Comparison of ENCODE assay signal across 28 mouse cellular contexts in genomic region chr19:57091278-57091677, GRCm38 (mm10).
DNase-seq lines count a peak whose midpoint lies in the region; ATAC-seq and TF ChIP-seq lines count a peak whose summit lies in the region.
"Had no signal": no experiment of that assay in that cellular context is flagged by ENCODE, and none has a peak within 500 bp of the region (broad histone marks: within the 10 kb centered on the region; RNA-seq: fewer than 3 reads in every experiment).

No protein-coding gene starts in this region.

- no peak overlapping the region for H3K9ac ChIP-seq in heart, adult 2 months (ENCODE audit: low read depth, low read length)
- H3K9ac ChIP-seq in hindbrain, embryonic 15.5 days = no peak overlapping the region
- no peak overlapping the region for H3K9ac ChIP-seq in hindbrain, embryonic 12.5 days
- H3K9ac ChIP-seq: forebrain, embryonic 13.5 days; hindbrain, embryonic 13.5 days had no signal

- no peak overlapping the region for H3K4me2 ChIP-seq in hindbrain, embryonic 15.5 days
- H3K4me2 ChIP-seq in hindbrain, embryonic 12.5 days (replicated peaks) = no peak overlapping the region
- H3K4me2 ChIP-seq: forebrain, embryonic 13.5 days; heart, embryonic 11.5 days; hindbrain, embryonic 13.5 days had no signal

- peaks cover 47% of the 10 kb centered on the region for H3K36me3 ChIP-seq in heart, adult 2 months (ENCODE audit: control insufficient read depth, insufficient read depth, low read length)
- no peaks in the 10 kb centered on the region for H3K36me3 ChIP-seq in hindbrain, embryonic 15.5 days
- H3K36me3 ChIP-seq in hindbrain, embryonic 12.5 days = no peaks in the 10 kb centered on the region
- H3K36me3 ChIP-seq: forebrain, embryonic 10.5 days; G1E had no signal

- no peaks in the 10 kb centered on the region for H3K27me3 ChIP-seq in heart, adult 2 months (ENCODE audit: control insufficient read depth, insufficient read depth, low read length)
- no peaks in the 10 kb centered on the region for H3K27me3 ChIP-seq in hindbrain, embryonic 15.5 days
- no peaks in the 10 kb centered on the region for H3K27me3 ChIP-seq in hindbrain, embryonic 12.5 days
- H3K27me3 ChIP-seq: forebrain, embryonic 13.5 days; hindbrain, embryonic 13.5 days; Patski had no signal

- no peak for TF ChIP-seq CTCF in heart, adult 2 months (IDR thresholded peaks at IDR 0.05)
- no peak for TF ChIP-seq CTCF in olfactory bulb, adult 2 months (IDR thresholded peaks at IDR 0.05; ENCODE audit: insufficient read depth, low read depth, low read length)

- H3K79me2 ChIP-seq in heart, adult 2 months (replicated peaks; ENCODE audit: control insufficient read depth, insufficient read depth, low read length) = no peaks in the 10 kb centered on the region; the same call in 1 of the 2 replicates

- 37% methylated on average over 7 of the region's 7 CpGs for WGBS in heart, adult 2 months
- WGBS in hindbrain, embryonic 15.5 days = 60% methylated on average over 7 of the region's 7 CpGs
- 64% methylated on average over 7 of the region's 7 CpGs for WGBS in hindbrain, embryonic 12.5 days
- 68% methylated on average over 7 of the region's 7 CpGs for WGBS in olfactory bulb, adult 2 months

- TF ChIP-seq POLR2A in heart, adult 2 months (IDR thresholded peaks at IDR 0.05; ENCODE audit: insufficient read depth, low read depth, low read length) = no peak
- TF ChIP-seq POLR2A in olfactory bulb, adult 2 months (IDR thresholded peaks at IDR 0.05; ENCODE audit: insufficient read depth, low read depth, low read length) = no peak

- H3K4me1 ChIP-seq in heart, adult 2 months (ENCODE audit: control insufficient read depth, insufficient read depth, low read length) = peaks cover 26% of the 10 kb centered on the region
- no peaks in the 10 kb centered on the region for H3K4me1 ChIP-seq in hindbrain, embryonic 15.5 days (replicated peaks)
- H3K4me1 ChIP-seq in hindbrain, embryonic 12.5 days = no peaks in the 10 kb centered on the region; the same call in 1 of the 2 replicates
- peaks cover 30% of the 10 kb centered on the region for H3K4me1 ChIP-seq in brown adipose tissue, adult 24 weeks (ENCODE audit: control insufficient read depth, insufficient read depth, insufficient read length, low read length)
- H3K4me1 ChIP-seq in olfactory bulb, adult 2 months (ENCODE audit: control insufficient read depth, insufficient read depth, low read length) = peaks cover 19% of the 10 kb centered on the region
- H3K4me1 ChIP-seq: hindbrain, embryonic 13.5 days had no signal

- no peak for DNase-seq in heart, adult 2 months
- no peak for DNase-seq in heart, postnatal 14 days
- no peak for DNase-seq in urinary bladder, adult 2 months (ENCODE audit: low spot score)
- no peak for DNase-seq in natural killer cell, adult 2 months (ENCODE audit: low spot score in 2 of 2)
- DNase-seq: adrenal gland, postnatal 10 days; adrenal gland, postnatal 36 days; B cell, adult 2 months; cerebellum, adult 11 months; cerebellum, adult 2 months; cerebellum, adult 9-11 months; cerebellum, postnatal 25 days; embryo, embryonic 11 days; gastrocnemius, postnatal 14 days; heart, adult 18-20 months; heart, postnatal 10 days; heart, postnatal 4 days had no signal

- no peaks in the 10 kb centered on the region for H3K9me3 ChIP-seq in hindbrain, embryonic 15.5 days
- no peaks in the 10 kb centered on the region; the same call in 1 of the 2 replicates for H3K9me3 ChIP-seq in hindbrain, embryonic 12.5 days (replicated peaks)
- H3K9me3 ChIP-seq: G1E; hindbrain, embryonic 13.5 days had no signal

- 0 out of 2 replicates have a peak, but pooled peaks have one; percentile 33 for TF ChIP-seq EP300 in heart, adult 2 months (IDR thresholded peaks at IDR 0.05; ENCODE audit: insufficient read depth, low read depth, low read length)

- H3K27ac ChIP-seq in heart, adult 2 months = peak overlapping the region; percentile 72
- H3K27ac ChIP-seq in hindbrain, embryonic 15.5 days (replicated peaks) = 0 out of 2 replicates have a peak overlapping the region, but pooled peaks have one; percentile 1
- H3K27ac ChIP-seq in hindbrain, embryonic 12.5 days = no peak overlapping the region
- peak overlapping the region; percentile 82 for H3K27ac ChIP-seq in brown adipose tissue, adult 24 weeks (replicated peaks; ENCODE audit: low read depth, low read length)
- H3K27ac ChIP-seq in olfactory bulb, adult 2 months (ENCODE audit: insufficient read depth, low read depth, low read length) = peak overlapping the region; percentile 72; the same call in 1 of the 2 replicates
- H3K27ac ChIP-seq: forebrain, embryonic 10.5 days; forebrain, embryonic 13.5 days; hindbrain, embryonic 13.5 days had no signal

- intact Hi-C loops in heart, adult 2 months (cut with DNase I) = no loop called here
- intact Hi-C loops in heart, postnatal 14 days (cut with DNase I) = no loop called here

- no peak for ATAC-seq in hindbrain, embryonic 15.5 days (ENCODE audit: low FRiP score, low read depth)
- ATAC-seq in hindbrain, embryonic 12.5 days (ENCODE audit: low FRiP score) = no peak
- ATAC-seq: forebrain, embryonic 13.5 days; forebrain, embryonic 16.5 days; intestine, postnatal 0 days; Patski had no signal

- no peak overlapping the region for H3K4me3 ChIP-seq in heart, adult 2 months
- no peak overlapping the region for H3K4me3 ChIP-seq in hindbrain, embryonic 15.5 days
- H3K4me3 ChIP-seq in hindbrain, embryonic 12.5 days = no peak overlapping the region
- no peak overlapping the region for H3K4me3 ChIP-seq in brown adipose tissue, adult 24 weeks (ENCODE audit: insufficient read depth, low read depth, low read length)
- no peak overlapping the region for H3K4me3 ChIP-seq in olfactory bulb, adult 2 months (ENCODE audit: insufficient read depth, low read depth, low read length)
- H3K4me3 ChIP-seq: forebrain, embryonic 10.5 days; forebrain, embryonic 13.5 days; hindbrain, embryonic 13.5 days had no signal
